Mouse (Mus musculus) adipocyte (in vitro differentiated cells): ENCODE results near the gene Zfp385a.

Experiments used
- DNase-seq: peaks from one replicate; pipeline ENCODE4 v3.0.0-alpha.2; 2016; ENCODE audit warnings: low spot score

Gene Zfp385a

GRCm38 (mm10) chr15:103362950-103363349 is 23.1 kb upstream of the Zfp385a start:
- no peak for DNase-seq

- DNase-seq = no peak
Observed at GRCm38 (mm10) chr15:103362333-103362732, 22.4 kb upstream of the Zfp385a start.

- no peak for DNase-seq
Observed at GRCm38 (mm10) chr15:103361269-103361668, 21.4 kb upstream of the Zfp385a start.

- peak; percentile 89 for DNase-seq
Observed at GRCm38 (mm10) chr15:103359869-103360602, 20.1 kb upstream of the Zfp385a start.

GRCm38 (mm10) chr15:103359122-103359510 is 19.2 kb upstream of the Zfp385a start:
- no peak for DNase-seq

- peak; percentile 60 for DNase-seq
Observed at GRCm38 (mm10) chr15:103358278-103359121, 18.6 kb upstream of the Zfp385a start.

GRCm38 (mm10) chr15:103357817-103358216 is 17.9 kb upstream of the Zfp385a start:
- DNase-seq = no peak

GRCm38 (mm10) chr15:103356130-103356529 is 16.2 kb upstream of the Zfp385a start:
- no peak for DNase-seq

- DNase-seq = no peak
Observed at GRCm38 (mm10) chr15:103355420-103355819, 15.5 kb upstream of the Zfp385a start.

GRCm38 (mm10) chr15:103354690-103355089 is 14.8 kb upstream of the Zfp385a start:
- DNase-seq = no peak

GRCm38 (mm10) chr15:103353511-103354256 is 13.8 kb upstream of the Zfp385a start:
- no peak for DNase-seq

GRCm38 (mm10) chr15:103352856-103353255 is 13.0 kb upstream of the Zfp385a start:
- DNase-seq = peak; percentile 78

GRCm38 (mm10) chr15:103347275-103347684 is 7.4 kb upstream of the Zfp385a start:
- DNase-seq = peak; percentile 94

GRCm38 (mm10) chr15:103345789-103346188 is 5.9 kb upstream of the Zfp385a start:
- no peak for DNase-seq

- DNase-seq = no peak
Observed at GRCm38 (mm10) chr15:103343556-103343955, 3.7 kb upstream of the Zfp385a start.

GRCm38 (mm10) chr15:103343008-103343407 is 3.1 kb upstream of the Zfp385a start:
- no peak for DNase-seq

- peak; percentile 92 for DNase-seq
Observed at GRCm38 (mm10) chr15:103342415-103342814, 2.5 kb upstream of the Zfp385a start.

- no peak for DNase-seq
Observed at GRCm38 (mm10) chr15:103341547-103341946, 1.7 kb upstream of the Zfp385a start.

- DNase-seq = no peak
Observed at GRCm38 (mm10) chr15:103340786-103341185, 893 bp upstream of the Zfp385a start.

- DNase-seq = no peak
Observed at GRCm38 (mm10) chr15:103339166-103339960, 530 bp downstream of the Zfp385a start.

GRCm38 (mm10) chr15:103338829-103339165 is 1.1 kb downstream of the Zfp385a start:
- DNase-seq = no peak
